Mouse (Mus musculus): ENCODE measurements around the gene Gm20388. TPM values are rescaled to one million over a fixed set of nuclear protein-coding genes. Genes with fewer than 3 reads are reported as not detected.

Gm20388 gene
- total and polyA plus RNA-seq, 2 experiments from 2014 or later, result 51.3 TPM; not detected in 1

DNA sequence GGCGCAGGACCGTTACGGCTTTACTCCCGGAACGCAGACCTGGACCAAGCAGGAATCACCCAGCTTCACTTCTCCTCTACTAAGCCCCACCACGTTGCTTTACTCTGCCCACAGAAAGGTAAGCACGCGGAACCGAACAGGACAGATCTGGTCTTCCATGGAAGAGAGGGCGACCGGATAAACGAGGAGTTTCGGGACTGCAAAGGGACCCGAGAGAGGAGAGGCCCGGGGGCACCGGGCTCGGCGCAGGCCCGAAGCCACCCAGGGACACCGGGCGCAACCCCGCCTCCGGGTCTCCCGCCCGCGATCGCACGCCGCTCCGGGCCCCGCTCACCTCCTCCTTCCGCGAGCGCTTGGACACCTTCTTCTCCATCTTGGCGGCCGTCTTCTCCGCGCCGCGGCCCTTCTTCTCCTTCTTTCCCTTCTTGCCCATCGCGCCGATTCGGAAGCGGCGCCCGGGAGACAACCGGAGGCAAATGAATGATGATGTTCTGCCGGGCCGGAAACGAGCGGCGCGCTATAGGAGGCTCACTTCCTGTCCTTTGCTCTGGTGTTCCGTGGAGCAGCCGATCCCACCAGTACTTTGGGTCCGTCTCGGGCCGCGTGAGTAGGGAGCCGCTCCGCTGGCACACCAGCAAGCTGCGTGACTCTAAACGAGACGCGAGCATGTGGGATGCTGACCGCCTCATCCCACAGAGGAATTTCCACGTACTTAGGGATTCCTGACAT, 1918.6 kb downstream of the Gm20388 start, which contains the start of gene Klhdc4:
Klhdc4 (minus strand) TSS at position 522 of the 729 bp plus-strand sequence.
- H3K36me3 ChIP-seq (ENCODE audit: insufficient read depth), result no peaks in the 10 kb centered on the region
- 3% methylated on average over 65 of the region's 68 CpGs for WGBS
- DNase-seq (peak; percentile 97), ATAC-seq (peak; percentile 99)
- no peaks in the 10 kb centered on the region for H3K27me3 ChIP-seq (ENCODE audit: insufficient read depth, low read length)
- peak within 1 kb of the TSS; percentile 71 for H3K9ac ChIP-seq
- H3K4me2 ChIP-seq (ENCODE audit: low read depth), result peak within 1 kb of the TSS; percentile 87
- peak within 1 kb of the TSS; percentile 76 for H3K4me3 ChIP-seq (ENCODE audit: low read depth, low read length)
- peak within 1 kb of the TSS; percentile 89 for H3K27ac ChIP-seq (ENCODE audit: low read depth, low read length)
- H3K9me3 ChIP-seq (ENCODE audit: low read length), result no peaks in the 10 kb centered on the region
- H3K4me1 ChIP-seq (ENCODE audit: insufficient read depth), result peaks cover 9% of the 10 kb centered on the region
- 0 out of 2 replicates have a peak, but pooled peaks have one; percentile 5 for TF ChIP-seq CTCF (IDR thresholded peaks at IDR 0.05; ENCODE audit: low read depth)

DNA sequence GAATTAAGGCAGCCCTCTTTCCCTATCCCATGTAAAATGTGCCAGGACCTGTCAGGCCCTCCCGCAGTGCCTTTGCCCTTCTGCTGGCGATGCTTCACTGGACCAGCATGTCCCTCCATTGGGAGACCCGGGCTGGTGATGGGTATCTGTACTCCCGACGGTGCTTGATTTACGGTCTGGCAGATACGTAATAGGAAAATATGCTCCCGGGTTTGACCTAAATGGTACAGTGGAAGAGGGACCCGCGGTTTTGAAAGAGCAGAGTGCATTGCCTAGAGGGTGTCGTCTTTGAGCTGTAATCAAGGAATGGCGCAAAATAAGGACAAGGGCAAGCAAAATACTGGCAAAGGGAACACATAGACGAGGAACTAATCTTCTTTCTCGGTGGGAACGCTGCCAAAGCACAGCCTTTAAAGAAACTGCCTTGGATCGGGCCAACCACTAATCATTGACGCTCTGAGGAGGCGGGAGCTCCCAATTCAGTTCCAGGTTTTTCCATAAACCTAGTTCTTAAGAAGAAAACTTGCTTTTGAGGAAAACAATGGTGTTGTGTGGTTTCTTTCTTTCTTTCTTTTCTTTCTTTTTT, 1919.2 kb downstream of the Gm20388 start:
- no peak for TF ChIP-seq CTCF (IDR thresholded peaks at IDR 0.05; ENCODE audit: low read depth)
- peak; percentile 76 for DNase-seq

DNA sequence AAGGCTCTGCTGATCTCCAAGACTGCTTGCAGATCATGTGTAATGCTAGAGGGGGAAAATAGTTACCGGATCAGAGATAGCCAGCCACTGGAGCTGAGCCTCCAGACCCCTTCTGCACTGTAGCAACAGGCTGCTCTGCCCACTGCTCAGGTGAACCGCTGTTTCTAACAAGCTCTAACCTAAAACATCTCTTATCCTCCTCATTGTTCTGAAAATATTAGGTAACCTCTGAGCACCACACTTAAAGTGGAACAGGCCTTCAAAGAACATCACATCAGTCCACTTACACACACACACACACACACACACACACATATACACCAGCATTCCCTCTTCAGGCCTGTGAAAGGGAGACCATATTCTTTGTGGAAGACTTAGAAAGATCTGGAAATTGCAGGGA, 1921.4 kb downstream of the Gm20388 start:
- WGBS, result 73% methylated on average over 2 of the region's 2 CpGs
- no peak overlapping the region for H3K4me2 ChIP-seq (ENCODE audit: low read depth)
- no peaks in the 10 kb centered on the region for H3K27me3 ChIP-seq (ENCODE audit: insufficient read depth, low read length)
- no peak overlapping the region for H3K9ac ChIP-seq
- H3K4me1 ChIP-seq (ENCODE audit: insufficient read depth), result peaks cover 9% of the 10 kb centered on the region
- DNase-seq (no peak), ATAC-seq (no peak)
- peak overlapping the region; percentile 42; the same call in 1 of the 2 replicates for H3K27ac ChIP-seq (ENCODE audit: low read depth, low read length)
- H3K9me3 ChIP-seq (ENCODE audit: low read length), result no peaks in the 10 kb centered on the region
- no peaks in the 10 kb centered on the region for H3K36me3 ChIP-seq (ENCODE audit: insufficient read depth)
- H3K4me3 ChIP-seq (ENCODE audit: low read depth, low read length), result no peak overlapping the region
- no peak for TF ChIP-seq CTCF (IDR thresholded peaks at IDR 0.05; ENCODE audit: low read depth)

More for the DNA sequence above, 1919.2 kb downstream of the Gm20388 start:
- Histone ChIP-seq H3K36me3 (ENCODE audit: insufficient read depth) (no peaks in the 10 kb centered on the region), H3K4me2 (ENCODE audit: low read depth) (peak overlapping the region; percentile 87), H3K27ac (ENCODE audit: low read depth, low read length) (peak overlapping the region; percentile 89), H3K9me3 (ENCODE audit: low read length) (no peaks in the 10 kb centered on the region), H3K9ac (peak overlapping the region; percentile 71), H3K4me1 (ENCODE audit: insufficient read depth) (peaks cover 9% of the 10 kb centered on the region), H3K27me3 (ENCODE audit: insufficient read depth, low read length) (no peaks in the 10 kb centered on the region), H3K4me3 (ENCODE audit: low read depth, low read length) (peak overlapping the region; percentile 76)
- ATAC-seq, result peak; percentile 67
- WGBS, result 12% methylated on average over 18 of the region's 18 CpGs

DNA sequence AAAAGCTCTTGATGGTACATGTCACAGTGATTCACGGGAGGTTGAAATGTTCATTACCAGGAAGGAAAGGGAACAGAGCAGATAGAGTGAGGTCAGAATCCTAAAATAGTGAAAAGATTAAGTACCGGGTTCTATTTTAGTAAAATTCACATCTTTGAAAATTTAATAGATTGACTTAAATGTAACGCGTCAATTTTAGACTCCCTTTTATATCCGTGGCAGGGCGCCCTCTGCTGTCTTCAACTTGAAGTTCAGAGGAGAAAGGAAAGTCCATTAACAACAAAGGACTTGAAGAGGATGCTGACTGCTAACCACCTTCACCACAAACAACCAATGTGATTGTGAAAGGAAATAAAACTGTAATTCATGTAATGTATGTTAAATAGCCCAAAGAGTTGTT, 1921.9 kb downstream of the Gm20388 start:
- H3K27ac ChIP-seq (ENCODE audit: low read depth, low read length), result peak overlapping the region; percentile 42; the same call in 1 of the 2 replicates

DNA sequence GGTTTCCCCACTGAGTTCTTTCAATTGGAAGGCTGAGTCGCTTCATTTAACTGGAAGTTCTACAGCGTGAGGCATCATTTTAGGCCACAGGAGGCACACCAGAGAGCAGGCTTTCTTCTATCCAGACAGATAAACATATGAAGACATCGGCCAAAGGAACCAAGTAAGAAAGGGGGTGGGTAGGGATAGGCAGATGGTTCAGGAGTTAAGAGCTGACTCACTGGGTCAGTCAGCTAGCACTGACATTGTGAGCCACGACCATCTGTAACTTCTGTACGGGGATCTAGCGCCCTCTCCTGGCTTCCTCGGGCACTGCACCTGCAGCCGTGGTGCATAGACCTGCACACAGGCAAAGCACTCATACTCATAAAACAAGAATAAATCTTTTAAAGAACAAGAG, 1930.6 kb downstream of the Gm20388 start:
- ATAC-seq (peak; percentile 38; the same call in 1 of the 2 replicates), DNase-seq (peak; percentile 73)

More for the DNA sequence above, 1921.9 kb downstream of the Gm20388 start:
- DNase-seq (peak; percentile 91), ATAC-seq (peak; percentile 24)
- Histone ChIP-seq H3K9me3 (ENCODE audit: low read length) (no peaks in the 10 kb centered on the region), H3K4me3 (ENCODE audit: low read depth, low read length) (no peak overlapping the region), H3K4me1 (ENCODE audit: insufficient read depth) (peaks cover 9% of the 10 kb centered on the region), H3K9ac (no peak overlapping the region), H3K4me2 (ENCODE audit: low read depth) (no peak overlapping the region), H3K27me3 (ENCODE audit: insufficient read depth, low read length) (no peaks in the 10 kb centered on the region), H3K36me3 (ENCODE audit: insufficient read depth) (no peaks in the 10 kb centered on the region)
- TF ChIP-seq CTCF (IDR thresholded peaks at IDR 0.05; ENCODE audit: low read depth), result peak; percentile 73
- 10% methylated on average over 6 of the region's 6 CpGs for WGBS

DNA sequence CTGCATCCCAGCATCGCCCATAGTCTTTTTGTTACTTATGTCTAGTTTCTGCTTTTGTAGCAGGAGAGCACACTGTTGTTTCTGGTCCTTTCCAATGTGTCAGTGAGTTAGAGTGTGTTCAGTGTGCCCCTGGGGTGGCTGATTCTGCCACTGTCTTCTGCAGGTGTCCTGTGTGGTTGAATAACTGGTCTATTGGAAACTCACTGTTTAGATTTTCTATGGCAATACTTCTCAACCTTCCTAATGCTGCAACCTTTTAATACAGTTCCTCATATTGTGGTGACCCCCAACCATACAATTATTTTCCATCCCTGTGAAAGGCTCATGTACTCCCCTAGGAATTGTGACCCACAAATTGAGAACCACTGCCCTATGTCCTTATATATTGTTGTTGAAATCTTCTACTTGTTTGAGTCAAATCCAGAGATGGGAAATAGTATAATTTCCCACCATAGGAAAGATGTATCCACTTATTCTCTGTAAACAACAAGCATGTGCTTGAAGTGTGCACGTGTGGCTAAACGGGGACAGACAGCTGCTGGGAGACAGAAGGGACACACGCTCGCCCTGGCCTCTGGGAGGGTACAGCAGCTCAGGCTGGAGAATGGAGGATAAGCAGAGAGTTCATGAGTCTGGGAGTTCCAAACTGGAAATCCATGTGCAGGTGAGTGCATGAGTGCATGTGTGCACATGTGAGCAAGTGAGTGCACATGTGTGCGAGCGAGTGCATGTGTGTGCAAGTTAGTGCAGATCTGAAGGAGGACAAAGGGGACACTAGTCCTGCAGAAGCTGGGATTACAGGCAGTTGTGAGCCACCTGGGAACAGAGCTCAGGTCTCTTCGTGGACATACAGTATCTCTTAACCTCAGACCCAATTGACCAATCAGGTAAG, 1931.7 kb downstream of the Gm20388 start:
- Histone ChIP-seq H3K27me3 (ENCODE audit: insufficient read depth, low read length) (no peaks in the 10 kb centered on the region), H3K9me3 (ENCODE audit: low read length) (no peaks in the 10 kb centered on the region), H3K9ac (no peak overlapping the region), H3K36me3 (ENCODE audit: insufficient read depth) (no peaks in the 10 kb centered on the region), H3K4me2 (ENCODE audit: low read depth) (no peak overlapping the region), H3K4me1 (ENCODE audit: insufficient read depth) (no peaks in the 10 kb centered on the region), H3K4me3 (ENCODE audit: low read depth, low read length) (no peak overlapping the region), H3K27ac (ENCODE audit: low read depth, low read length) (no peak overlapping the region)
- ATAC-seq (no peak), DNase-seq (no peak)
- WGBS, result 81% methylated on average over 8 of the region's 8 CpGs
- TF ChIP-seq CTCF (IDR thresholded peaks at IDR 0.05; ENCODE audit: low read depth), result no peak

More for the DNA sequence above, 1930.6 kb downstream of the Gm20388 start:
- Histone ChIP-seq H3K4me1 (ENCODE audit: insufficient read depth) (no peaks in the 10 kb centered on the region), H3K9ac (no peak overlapping the region), H3K4me2 (ENCODE audit: low read depth) (no peak overlapping the region), H3K9me3 (ENCODE audit: low read length) (no peaks in the 10 kb centered on the region), H3K27ac (ENCODE audit: low read depth, low read length) (no peak overlapping the region), H3K27me3 (ENCODE audit: insufficient read depth, low read length) (no peaks in the 10 kb centered on the region), H3K4me3 (ENCODE audit: low read depth, low read length) (no peak overlapping the region), H3K36me3 (ENCODE audit: insufficient read depth) (no peaks in the 10 kb centered on the region)
- TF ChIP-seq CTCF (IDR thresholded peaks at IDR 0.05; ENCODE audit: low read depth), result peak; percentile 76
- 40% methylated on average over 8 of the region's 8 CpGs for WGBS

Measured in forebrain, postnatal 0 days (tissue).